Mouse (Mus musculus) spleen, adult 2 months (tissue): ENCODE results near the gene Racgap1. TPM values are rescaled to one million over a fixed set of nuclear protein-coding genes. Genes with fewer than 3 reads are reported as not detected.

Experiments used
- DNase-seq, 2 experiments: peaks; one replicate each; pipeline versions ENCODE4 v3.0.0 to v3.0.0-alpha.2; 2012 to 2021; ENCODE audit warnings: low spot score in 2 of 2, low read depth in 1 of 2
- H3K27ac ChIP-seq: fragments of 200-500 bp; 2 replicates; pipeline ENCODE4 v1.5.1; 2012; ENCODE audit warnings: low read length, inconsistent platforms; ENCODE audit not compliant: insufficient read depth
- H3K27me3 ChIP-seq: fragments of 200-500 bp; 2 replicates; pipeline ENCODE4 v1.6.1; 2012; ENCODE audit warnings: mild to moderate bottlenecking, moderate library complexity, low read length, inconsistent platforms; ENCODE audit not compliant: control insufficient read depth, insufficient read depth
- H3K36me3 ChIP-seq: fragments of 200-500 bp; 2 replicates; pipeline ENCODE4 v1.6.1; 2012; ENCODE audit warnings: mild to moderate bottlenecking, low read length, inconsistent platforms; ENCODE audit not compliant: control insufficient read depth, insufficient read depth
- H3K4me1 ChIP-seq: fragments of 200-500 bp; 2 replicates; pipeline ENCODE4 v1.6.1; 2011; ENCODE audit warnings: inconsistent platforms; ENCODE audit not compliant: control insufficient read depth, insufficient read depth, insufficient read length
- H3K4me3 ChIP-seq: fragments of 200-500 bp; 2 replicates; pipeline ENCODE4 v1.5.1; 2011; ENCODE audit warnings: mild to moderate bottlenecking, inconsistent platforms; ENCODE audit not compliant: insufficient read depth, insufficient read length; ENCODE audit errors: extremely low read depth
- CTCF ChIP-seq: fragments of 200-500 bp; IDR thresholded peaks from 2 replicates; pipeline ENCODE4 v1.5.1; 2011; ENCODE audit warnings: mild to moderate bottlenecking, inconsistent platforms; ENCODE audit not compliant: insufficient read depth, insufficient read length, insufficient replicate concordance; ENCODE audit errors: extremely low read depth
- POLR2A ChIP-seq: fragments of 200-500 bp; IDR thresholded peaks from 2 replicates; pipeline ENCODE4 v1.6.1; 2011; ENCODE audit warnings: low read depth, low read length, inconsistent platforms
- WGBS: fragments of 180-500 bp; shearing (Covaris S2); methylation state at CpG from one replicate; pipeline ENCODE4 v1.1.7; 2018; 5-methylcytosine and 5-hydroxymethylcytosine counted together
- polyA plus RNA-seq: library from polyadenylated mRNA; depleted of rRNA; stranded (reverse); fragments of >200 nt; gene quantifications from 2 replicates; pipeline ENCODE4 v1.2.3, GENCODE M21; 2012

Racgap1 gene
- polyA plus RNA-seq, 1 experiment = 12.7 TPM

GRCm38 (mm10) chr15:99592877-99593276, 58.6 kb downstream of the Racgap1 start:
- H3K27me3 ChIP-seq = peaks cover 13% of the 10 kb centered on the region
- H3K4me1 ChIP-seq = no peaks in the 10 kb centered on the region; the same call in 1 of the 2 replicates
- no peaks in the 10 kb centered on the region for H3K36me3 ChIP-seq
- no peak overlapping the region for H3K27ac ChIP-seq
- WGBS = 78% methylated on average over 5 of the region's 5 CpGs
- DNase-seq = no peak
- TF ChIP-seq CTCF = no peak
- TF ChIP-seq POLR2A = no peak
- no peak overlapping the region for H3K4me3 ChIP-seq

- H3K4me1 ChIP-seq = no peaks in the 10 kb centered on the region; the same call in 1 of the 2 replicates
- no peak overlapping the region for H3K4me3 ChIP-seq
- peaks cover 13% of the 10 kb centered on the region for H3K27me3 ChIP-seq
- no peak overlapping the region for H3K27ac ChIP-seq
- no peak for TF ChIP-seq POLR2A
- no peak for TF ChIP-seq CTCF
- H3K36me3 ChIP-seq = no peaks in the 10 kb centered on the region
- WGBS = 81% methylated on average over 8 of the region's 8 CpGs
- no peak for DNase-seq
These were observed 59.3 kb downstream of the Racgap1 start for GRCm38 (mm10) chr15:99592177-99592576.

- H3K4me3 ChIP-seq = no peak within 1 kb of the TSS
- H3K27me3 ChIP-seq = peaks cover 13% of the 10 kb centered on the region
- no peak for DNase-seq
- H3K4me1 ChIP-seq = no peaks in the 10 kb centered on the region; the same call in 1 of the 2 replicates
- H3K27ac ChIP-seq = no peak within 1 kb of the TSS
- H3K36me3 ChIP-seq = no peaks in the 10 kb centered on the region
- TF ChIP-seq CTCF (no peak), POLR2A (no peak)
- 5% methylated on average over 58 of the region's 83 CpGs for WGBS
These were observed 60.9 kb downstream of the Racgap1 start, which contains the start of gene Aqp5 for GRCm38 (mm10) chr15:99590429-99591084. Aqp5 (plus strand) TSS chr15:99590782.

GRCm38 (mm10) chr15:99589704-99590103, 61.8 kb downstream of the Racgap1 start:
- H3K4me1 ChIP-seq = no peaks in the 10 kb centered on the region; the same call in 1 of the 2 replicates
- no peak for DNase-seq
- WGBS = 26% methylated on average over 7 of the region's 7 CpGs
- H3K27me3 ChIP-seq = peaks cover 13% of the 10 kb centered on the region
- H3K4me3 ChIP-seq = no peak overlapping the region
- H3K27ac ChIP-seq = no peak overlapping the region
- no peaks in the 10 kb centered on the region for H3K36me3 ChIP-seq
- TF ChIP-seq CTCF (no peak), POLR2A (no peak)

GRCm38 (mm10) chr15:99589237-99589636, 62.2 kb downstream of the Racgap1 start:
- no peak overlapping the region for H3K27ac ChIP-seq
- H3K4me1 ChIP-seq = no peaks in the 10 kb centered on the region; the same call in 1 of the 2 replicates
- no peaks in the 10 kb centered on the region for H3K36me3 ChIP-seq
- no peak overlapping the region for H3K4me3 ChIP-seq
- TF ChIP-seq POLR2A = no peak
- no peak for TF ChIP-seq CTCF
- H3K27me3 ChIP-seq = peaks cover 16% of the 10 kb centered on the region
- 11% methylated on average over 9 of the region's 9 CpGs for WGBS
- no peak for DNase-seq

- Histone ChIP-seq H3K27ac (no peak overlapping the region), H3K4me1 (no peaks in the 10 kb centered on the region; the same call in 1 of the 2 replicates), H3K27me3 (peaks cover 26% of the 10 kb centered on the region), H3K4me3 (no peak overlapping the region), H3K36me3 (no peaks in the 10 kb centered on the region)
- no peak for DNase-seq
- no peak for TF ChIP-seq CTCF
- no peak for TF ChIP-seq POLR2A
- 88% methylated on average over 3 of the region's 3 CpGs for WGBS
These were observed 64.9 kb downstream of the Racgap1 start for GRCm38 (mm10) chr15:99586525-99586924.

GRCm38 (mm10) chr15:99585741-99586140, 65.7 kb downstream of the Racgap1 start:
- Histone ChIP-seq H3K4me1 (no peaks in the 10 kb centered on the region; the same call in 1 of the 2 replicates), H3K27me3 (peaks cover 20% of the 10 kb centered on the region), H3K4me3 (no peak overlapping the region), H3K27ac (no peak overlapping the region), H3K36me3 (no peaks in the 10 kb centered on the region)
- TF ChIP-seq CTCF (no peak), POLR2A (no peak)
- DNase-seq = no peak
- WGBS = 70% methylated on average over 6 of the region's 6 CpGs
